Comparison of ENCODE assay signal across 8 mouse cellular contexts in the genomic region with DNA sequence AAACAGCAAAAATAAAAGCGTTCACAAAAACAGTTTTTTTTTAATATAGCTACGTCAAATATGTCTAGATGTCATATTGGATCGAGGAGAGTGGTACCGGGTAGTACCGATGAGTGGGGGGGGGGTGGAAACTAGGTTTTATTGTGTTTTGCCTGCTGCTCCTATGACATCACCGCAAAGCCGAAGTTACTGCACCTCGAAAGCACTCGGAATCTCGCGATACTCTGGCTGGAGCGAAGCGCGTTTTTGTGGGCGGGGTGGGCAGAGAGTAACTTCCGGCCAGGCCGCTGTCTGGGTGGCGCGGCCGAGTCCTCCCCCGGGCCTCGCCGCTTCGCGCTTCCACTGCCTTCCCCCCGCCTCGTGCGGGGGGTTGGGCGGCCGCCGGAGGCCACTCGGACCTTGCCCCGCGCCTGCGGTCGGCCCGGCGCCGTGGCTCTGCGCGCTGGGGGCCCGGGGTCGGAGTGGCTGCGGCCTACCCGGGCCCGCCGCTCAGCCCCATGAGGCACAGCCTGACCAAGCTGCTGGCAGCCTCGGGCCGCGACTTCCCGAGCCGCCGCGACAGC. TPM values are rescaled to one million over a fixed set of nuclear protein-coding genes. Genes with fewer than 3 reads are reported as not detected.
A peak's percentile ranks its signal among the peaks of the same experiment; 100 is the strongest.
DNase-seq lines count a peak whose midpoint lies in the region; ATAC-seq and TF ChIP-seq lines count a peak whose summit lies in the region.

A gene (plus strand): TSS at position 212 of the 563 bp plus-strand sequence.

- peak within 1 kb of the TSS; percentile 80 for H3K4me2 ChIP-seq in hindbrain, postnatal 0 days (ENCODE audit: low read depth, low read length)

- WGBS in hindbrain, postnatal 0 days = 1% methylated on average over 47 of the region's 54 CpGs

- no peaks in the 10 kb centered on the region for H3K4me1 ChIP-seq in hindbrain, postnatal 0 days (ENCODE audit: insufficient read depth, low read length)

- H3K27me3 ChIP-seq in hindbrain, postnatal 0 days (ENCODE audit: insufficient read depth, low read length) = no peaks in the 10 kb centered on the region

- TF ChIP-seq CTCF in gastrocnemius, adult 2 months (IDR thresholded peaks at IDR 0.05) = no peak
- TF ChIP-seq CTCF in hindbrain, postnatal 0 days (IDR thresholded peaks at IDR 0.05; ENCODE audit: low read depth) = no peak
- no peak for TF ChIP-seq CTCF in left cerebral cortex, adult 2 months (IDR thresholded peaks at IDR 0.05)

- no peaks in the 10 kb centered on the region; the same call in 1 of the 2 replicates for H3K36me3 ChIP-seq in hindbrain, postnatal 0 days (ENCODE audit: insufficient read depth, low read length)

- H3K9ac ChIP-seq in hindbrain, postnatal 0 days (replicated peaks; ENCODE audit: low read length) = peak within 1 kb of the TSS; percentile 98

- intact Hi-C loops in gastrocnemius, adult 2 months (cut with DNase I) = loop anchor here (5.0 kb wide), 1 partner anchor 35 kb away; a partner anchor contains a TSS
- intact Hi-C loops in left cerebral cortex, adult 2 months (cut with DNase I) = loop anchor here (1.0 to 2.0 kb wide), 2 partner anchors 14 to 16 kb away; a partner anchor contains a TSS

- peak; percentile 90 for ATAC-seq in common myeloid progenitor, adult 5-6 weeks (replicated peaks; ENCODE audit: low read depth, poor library complexity, severe bottlenecking)
- peak; percentile 97 for ATAC-seq in hindbrain, postnatal 0 days
- ATAC-seq in megakaryocyte, adult 5-6 weeks (ENCODE audit: poor library complexity, severe bottlenecking) = peak; percentile 86

- H3K27ac ChIP-seq in gastrocnemius, adult 2 months = peak within 1 kb of the TSS; percentile 88
- H3K27ac ChIP-seq in hindbrain, postnatal 0 days = peak within 1 kb of the TSS; percentile 99
- peak within 1 kb of the TSS; percentile 96 for H3K27ac ChIP-seq in left cerebral cortex, adult 2 months

- peak within 1 kb of the TSS; percentile 95 for H3K4me3 ChIP-seq in gastrocnemius, adult 2 months
- H3K4me3 ChIP-seq in hindbrain, postnatal 0 days (ENCODE audit: low read length) = peak within 1 kb of the TSS; percentile 90
- H3K4me3 ChIP-seq in left cerebral cortex, adult 2 months = peak within 1 kb of the TSS; percentile 75

- DNase-seq in ZHBTc4 (ENCODE audit: low read depth, low spot score) = peak; percentile 97
- DNase-seq in gastrocnemius, adult 2 months = peak; percentile 98
- peak; percentile 99 for DNase-seq in hindbrain, postnatal 0 days (ENCODE audit: low spot score)
- DNase-seq in left cerebral cortex, adult 2 months (ENCODE audit: extremely low spot score in 1 of 2, low spot score in 2 of 2) = peak; percentile 94 to 96
- peak; percentile 95 for DNase-seq in right cerebral cortex, adult 2 months (ENCODE audit: low spot score in 2 of 2)
- DNase-seq in urinary bladder, postnatal 14 days (ENCODE audit: low spot score) = peak; percentile 97

- H3K9me3 ChIP-seq in hindbrain, postnatal 0 days (ENCODE audit: low read length) = no peaks in the 10 kb centered on the region

RNA-seq across cellular contexts. Expression of the gene that starts here (rescaled TPM):
- total RNA-seq in common myeloid progenitor, adult 5-6 weeks (2017) = 87.2 and 94.8 TPM in 2 replicates
- total RNA-seq in gastrocnemius, adult 2 months (2021) = 10 to 100 TPM; 16.0 to 18.2 TPM
- total RNA-seq in hindbrain, postnatal 0 days (2014; rRNA removed) = 73.6 and 97.2 TPM in 2 replicates
- 23.5 and 25.6 TPM in 2 replicates for polyA plus RNA-seq in hindbrain, postnatal 0 days (2015; fragmentation: Nextera tagmentation; extraction: Ambion mirVana)
- total RNA-seq in left cerebral cortex, adult 2 months (2021) = 100 to 1,000 TPM in 1 of 2 experiments, 10 to 100 TPM in 1; 98.8 to 105 TPM
- total RNA-seq in megakaryocyte, adult 5-6 weeks (2015) = 74.9 and 89.1 TPM in 2 replicates
- 47.2 and 52.6 TPM in 2 replicates for total RNA-seq in megakaryocyte, adult 5-6 weeks (2017)

Comparison
In these comparisons a context has a peak if more than half of its experiments do, and no peak if none do; other contexts are left out.
1. Peak in every context shown above with its lines: DNase-seq, ATAC-seq, H3K4me3 ChIP-seq and H3K27ac ChIP-seq.